8 mouse cellular contexts compared by ENCODE assay signal in the genomic region with DNA sequence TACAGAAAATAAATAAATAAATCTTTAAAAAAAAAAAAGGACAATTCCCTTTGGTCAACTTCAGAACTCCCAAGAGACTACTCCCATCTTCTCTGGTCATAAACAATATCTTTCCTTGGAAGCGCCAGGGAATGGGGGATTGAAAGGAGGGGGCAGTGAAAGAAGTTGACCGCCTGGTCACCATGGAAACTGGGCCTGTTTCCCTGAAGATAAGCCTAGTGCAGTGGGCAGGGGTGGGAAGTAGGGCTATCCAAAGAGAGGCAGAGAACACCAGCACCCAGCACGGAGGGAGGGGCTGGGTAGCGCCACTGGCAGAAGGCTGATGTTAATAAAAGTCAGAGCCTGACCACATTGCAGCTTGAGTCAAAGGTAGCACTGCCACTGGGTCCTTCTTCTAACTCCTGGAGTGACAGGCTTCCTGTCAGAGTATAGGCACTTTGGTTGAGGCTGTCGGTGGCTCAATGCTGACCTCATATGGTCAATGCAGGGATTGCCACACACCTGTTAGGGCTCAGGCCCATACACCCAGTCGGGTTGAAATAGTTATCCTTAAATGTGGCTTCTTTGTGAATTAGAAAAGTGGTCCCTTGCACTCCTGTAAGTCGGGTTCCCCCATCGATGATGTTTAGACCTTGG. TPM values are rescaled to one million over a fixed set of nuclear protein-coding genes. Genes with fewer than 3 reads are reported as not detected.
DNase-seq lines count a peak whose midpoint lies in the region; ATAC-seq lines count a peak whose summit lies in the region.

No protein-coding gene starts in this region.

- peaks cover 65% of the 10 kb centered on the region for H3K27me3 ChIP-seq in heart, embryonic 12.5 days (replicated peaks)
- peaks cover 26% of the 10 kb centered on the region for H3K27me3 ChIP-seq in embryonic facial prominence, embryonic 14.5 days (replicated peaks; ENCODE audit: control insufficient read depth, insufficient read depth, low read length)
- peaks cover 42% of the 10 kb centered on the region for H3K27me3 ChIP-seq in heart, embryonic 11.5 days (ENCODE audit: control insufficient read depth, insufficient read depth, low read length)

- peak; percentile 96 for DNase-seq in heart, adult 11 months
- peak; percentile 74 for DNase-seq in adrenal gland, postnatal 25 days
- peak; percentile 76 for DNase-seq in embryonic facial prominence, embryonic 14.5 days (ENCODE audit: low spot score)
- DNase-seq in layer of hippocampus, adult 18-20 months (ENCODE audit: low spot score in 2 of 2): peak; percentile 66 to 92
- peak; percentile 83 for DNase-seq in lung, postnatal 10 days
- peak; percentile 73 for DNase-seq in right cerebral cortex, postnatal 14 days

- 5% methylated on average over 8 of the region's 8 CpGs for WGBS in heart, embryonic 12.5 days
- WGBS in embryonic facial prominence, embryonic 14.5 days: 8% methylated on average over 8 of the region's 8 CpGs
- WGBS in heart, embryonic 11.5 days (ENCODE audit: insufficient replicate concordance): 3% methylated on average over 8 of the region's 8 CpGs

- H3K9ac ChIP-seq in heart, embryonic 12.5 days: no peak overlapping the region
- no peak overlapping the region for H3K9ac ChIP-seq in embryonic facial prominence, embryonic 14.5 days (ENCODE audit: low read depth, low read length)
- no peak overlapping the region for H3K9ac ChIP-seq in heart, embryonic 11.5 days (ENCODE audit: low read depth, low read length)

- no peaks in the 10 kb centered on the region for H3K9me3 ChIP-seq in heart, embryonic 12.5 days (replicated peaks)
- H3K9me3 ChIP-seq in embryonic facial prominence, embryonic 14.5 days (ENCODE audit: control insufficient read depth, low read length): no peaks in the 10 kb centered on the region
- no peaks in the 10 kb centered on the region for H3K9me3 ChIP-seq in heart, embryonic 11.5 days (replicated peaks; ENCODE audit: control insufficient read depth, low read length)

- ATAC-seq in heart, embryonic 12.5 days (ENCODE audit: insufficient number of reproducible peaks, low FRiP score): no peak
- ATAC-seq in embryonic facial prominence, embryonic 14.5 days (ENCODE audit: low read depth): peak; percentile 28; the same call in 1 of the 2 replicates
- no peak for ATAC-seq in heart, embryonic 11.5 days (replicated peaks; ENCODE audit: insufficient number of reproducible peaks, low FRiP score, low TSS enrichment)

- H3K4me2 ChIP-seq in heart, embryonic 12.5 days: no peak overlapping the region
- no peak overlapping the region for H3K4me2 ChIP-seq in embryonic facial prominence, embryonic 14.5 days (ENCODE audit: low read depth, low read length)
- peak overlapping the region; percentile 30; the same call in 1 of the 2 replicates for H3K4me2 ChIP-seq in heart, embryonic 11.5 days

- no peaks in the 10 kb centered on the region for H3K36me3 ChIP-seq in heart, embryonic 12.5 days
- no peaks in the 10 kb centered on the region for H3K36me3 ChIP-seq in embryonic facial prominence, embryonic 14.5 days (ENCODE audit: control insufficient read depth, insufficient read depth, low read length)
- no peaks in the 10 kb centered on the region for H3K36me3 ChIP-seq in heart, embryonic 11.5 days (ENCODE audit: control insufficient read depth, insufficient read depth, low read length)

- H3K4me3 ChIP-seq in heart, embryonic 12.5 days: no peak overlapping the region
- no peak overlapping the region for H3K4me3 ChIP-seq in embryonic facial prominence, embryonic 14.5 days (ENCODE audit: low read depth, low read length)
- no peak overlapping the region for H3K4me3 ChIP-seq in heart, embryonic 11.5 days (ENCODE audit: low read depth, low read length)

- H3K4me1 ChIP-seq in heart, embryonic 12.5 days (replicated peaks): peaks cover 27% of the 10 kb centered on the region
- H3K4me1 ChIP-seq in embryonic facial prominence, embryonic 14.5 days (ENCODE audit: control insufficient read depth, insufficient read depth, low read length): peaks cover 9% of the 10 kb centered on the region; the same call in 1 of the 2 replicates
- H3K4me1 ChIP-seq in heart, embryonic 11.5 days (ENCODE audit: control insufficient read depth, insufficient read depth, low read length): peaks cover 12% of the 10 kb centered on the region

- no peak overlapping the region for H3K27ac ChIP-seq in heart, embryonic 12.5 days (ENCODE audit: poor library complexity, severe bottlenecking)
- H3K27ac ChIP-seq in embryonic facial prominence, embryonic 14.5 days (replicated peaks; ENCODE audit: low read depth, low read length): no peak overlapping the region
- H3K27ac ChIP-seq in heart, embryonic 11.5 days (ENCODE audit: low read depth, low read length): no peak overlapping the region

RNA-seq across cellular contexts. Expression of a gene that starts 2.5 kb away (rescaled TPM):
- 1.4 and 1.6 TPM in 2 replicates for polyA plus RNA-seq in heart, embryonic 12.5 days (2016; fragmentation: Nextera tagmentation; extraction: Ambion mirVana)
- 0.15 and 0.19 TPM in 2 replicates for total RNA-seq in adrenal gland, postnatal 25 days (2021)
- polyA plus RNA-seq in embryonic facial prominence, embryonic 14.5 days (2014; fragmentation: Nextera tagmentation; extraction: Ambion mirVana): 1.7 and 2.8 TPM in 2 replicates
- polyA plus RNA-seq in heart, embryonic 11.5 days (2014; fragmentation: Nextera tagmentation; extraction: Ambion mirVana): 1.00 and 1.0 TPM in 2 replicates
- 100 to 1,000 TPM; 112 to 119 TPM for total RNA-seq in layer of hippocampus, adult 18-20 months (2021)

RNA-seq across cellular contexts. Expression of a gene that starts 3.6 kb away (rescaled TPM):
- 2.5 and 3.1 TPM in 2 replicates for polyA plus RNA-seq in heart, embryonic 12.5 days (2016; fragmentation: Nextera tagmentation; extraction: Ambion mirVana)
- total RNA-seq in adrenal gland, postnatal 25 days (2021): 3.1 and 3.6 TPM in 2 replicates
- polyA plus RNA-seq in embryonic facial prominence, embryonic 14.5 days (2014; fragmentation: Nextera tagmentation; extraction: Ambion mirVana): 4.3 and 4.7 TPM in 2 replicates
- 2.4 TPM in 2 replicates for polyA plus RNA-seq in heart, embryonic 11.5 days (2014; fragmentation: Nextera tagmentation; extraction: Ambion mirVana)
- total RNA-seq in layer of hippocampus, adult 18-20 months (2021): 1 to 10 TPM; 2.3 to 2.5 TPM

RNA-seq across cellular contexts. Expression of a gene that starts 11.7 kb away (rescaled TPM):
- 85.6 and 89.6 TPM in 2 replicates for polyA plus RNA-seq in heart, embryonic 12.5 days (2016; fragmentation: Nextera tagmentation; extraction: Ambion mirVana)
- 59.6 and 74.2 TPM in 2 replicates for total RNA-seq in adrenal gland, postnatal 25 days (2021)
- polyA plus RNA-seq in embryonic facial prominence, embryonic 14.5 days (2014; fragmentation: Nextera tagmentation; extraction: Ambion mirVana): 139 and 143 TPM in 2 replicates
- 87.2 and 91.0 TPM in 2 replicates for polyA plus RNA-seq in heart, embryonic 11.5 days (2014; fragmentation: Nextera tagmentation; extraction: Ambion mirVana)
- 10 to 100 TPM; 26.2 to 29.9 TPM for total RNA-seq in layer of hippocampus, adult 18-20 months (2021)

RNA-seq across cellular contexts. Expression of a gene that starts 21.1 kb away (rescaled TPM):
- polyA plus RNA-seq in heart, embryonic 12.5 days (2016; fragmentation: Nextera tagmentation; extraction: Ambion mirVana): 1,306 and 1,316 TPM in 2 replicates
- 1,940 and 2,378 TPM in 2 replicates for total RNA-seq in adrenal gland, postnatal 25 days (2021)
- 1,431 and 1,467 TPM in 2 replicates for polyA plus RNA-seq in embryonic facial prominence, embryonic 14.5 days (2014; fragmentation: Nextera tagmentation; extraction: Ambion mirVana)
- polyA plus RNA-seq in heart, embryonic 11.5 days (2014; fragmentation: Nextera tagmentation; extraction: Ambion mirVana): 1,458 and 1,495 TPM in 2 replicates
- 1,000 to 10,000 TPM; 1,799 to 1,827 TPM for total RNA-seq in layer of hippocampus, adult 18-20 months (2021)

RNA-seq across cellular contexts. Expression of a gene that starts 28.7 kb away (rescaled TPM):
- polyA plus RNA-seq in heart, embryonic 12.5 days (2016; fragmentation: Nextera tagmentation; extraction: Ambion mirVana): 0.15 and 0.20 TPM in 2 replicates
- not detected in 2 replicates for total RNA-seq in adrenal gland, postnatal 25 days (2021)
- polyA plus RNA-seq in embryonic facial prominence, embryonic 14.5 days (2014; fragmentation: Nextera tagmentation; extraction: Ambion mirVana): 0.93 and 2.7 TPM in 2 replicates
- polyA plus RNA-seq in heart, embryonic 11.5 days (2014; fragmentation: Nextera tagmentation; extraction: Ambion mirVana): 0.13 and 0.23 TPM in 2 replicates
- total RNA-seq in layer of hippocampus, adult 18-20 months (2021): 1 to 10 TPM in 1 of 2 experiments, under 1 TPM in 1; 0.91 to 1.6 TPM
